Mouse (Mus musculus): ENCODE results near the gene Kxd1. TPM values are rescaled to one million over a fixed set of nuclear protein-coding genes. Genes with fewer than 3 reads are reported as not detected.

Gene Kxd1
- total and polyA plus RNA-seq, 2 experiments from 2014 or later, result 48.7 to 53.8 TPM

DNA sequence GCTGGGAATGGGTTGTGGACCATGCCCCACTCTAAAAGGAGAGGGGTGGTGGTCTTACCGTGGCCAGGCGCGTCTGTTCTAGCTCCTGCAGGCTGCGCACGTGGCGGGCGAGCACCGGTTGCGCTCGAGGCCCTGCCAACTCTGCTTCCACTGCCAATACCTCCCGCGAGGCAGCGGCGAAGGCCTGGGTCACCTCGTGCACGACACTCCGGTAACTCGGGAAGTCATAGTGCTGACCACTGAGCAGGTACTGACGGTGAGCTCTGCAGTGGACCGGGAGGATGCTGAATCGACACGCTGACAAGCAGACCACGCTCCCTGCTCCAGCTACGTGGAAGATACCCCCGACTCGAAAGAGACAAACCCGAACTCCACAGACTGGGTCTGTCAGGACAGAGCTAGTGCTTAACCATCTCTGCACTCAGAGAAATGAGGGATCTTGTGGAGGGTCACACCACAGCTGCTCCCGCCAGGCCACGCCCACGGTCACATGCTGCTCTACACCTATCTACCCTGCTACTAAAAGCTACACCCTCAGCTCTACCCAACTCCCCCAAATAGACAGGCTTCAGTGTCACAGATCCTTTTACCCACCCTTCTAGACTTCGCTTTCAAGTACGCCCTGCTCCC, 21.9 kb downstream of the Kxd1 start:
- Histone ChIP-seq H3K27me3 (ENCODE audit: insufficient read depth, low read length) (peaks cover 11% of the 10 kb centered on the region; the same call in 1 of the 2 replicates), H3K4me3 (ENCODE audit: low read length) (peak overlapping the region; percentile 66), H3K9me3 (ENCODE audit: low read length) (no peaks in the 10 kb centered on the region), H3K4me2 (ENCODE audit: low read depth, low read length) (peak overlapping the region; percentile 84), H3K4me1 (ENCODE audit: insufficient read depth, low read length) (peaks cover 19% of the 10 kb centered on the region; the same call in 1 of the 2 replicates), H3K36me3 (ENCODE audit: insufficient read depth, low read length) (peaks cover 15% of the 10 kb centered on the region; the same call in 1 of the 2 replicates), H3K9ac (replicated peaks; ENCODE audit: low read length) (peak overlapping the region; percentile 78), H3K27ac (peak overlapping the region; percentile 94)
- ATAC-seq (peak; percentile 25), DNase-seq (ENCODE audit: low spot score) (peak; percentile 50)
- TF ChIP-seq CTCF (IDR thresholded peaks at IDR 0.05; ENCODE audit: low read depth), result no peak; the same call in 1 of the 2 replicates
- 25% methylated on average over 32 of the region's 32 CpGs for WGBS

DNA sequence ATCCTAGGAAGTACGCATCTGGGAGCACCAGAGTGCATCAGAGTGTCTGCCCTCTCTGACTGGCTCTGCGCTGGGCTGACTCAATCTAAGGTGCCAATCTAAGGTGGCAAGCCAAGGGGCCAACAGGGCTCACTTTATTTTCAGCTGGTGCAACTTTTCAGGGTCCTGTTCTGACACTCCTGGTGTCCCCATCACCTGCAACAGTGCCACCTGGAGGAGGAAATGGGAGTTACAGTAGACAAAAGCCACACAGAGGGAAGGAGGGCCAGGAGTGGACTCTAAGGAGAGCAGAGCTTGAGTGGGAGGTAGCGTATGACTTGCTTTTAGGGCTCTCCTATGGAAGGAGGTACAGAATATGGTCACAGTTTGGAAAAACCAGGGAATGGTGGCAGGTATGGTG, 22.9 kb downstream of the Kxd1 start:
- H3K27me3 ChIP-seq (ENCODE audit: insufficient read depth, low read length), result peaks cover 11% of the 10 kb centered on the region
- ATAC-seq, result no peak
- H3K9me3 ChIP-seq (ENCODE audit: low read length), result no peaks in the 10 kb centered on the region
- peak; percentile 92 for TF ChIP-seq CTCF (IDR thresholded peaks at IDR 0.05; ENCODE audit: low read depth)
- H3K36me3 ChIP-seq (ENCODE audit: insufficient read depth, low read length), result peaks cover 15% of the 10 kb centered on the region; the same call in 1 of the 2 replicates
- H3K27ac ChIP-seq, result no peak overlapping the region
- peak; percentile 83 for DNase-seq (ENCODE audit: low spot score)
- no peak overlapping the region for H3K4me3 ChIP-seq (ENCODE audit: low read length)
- peaks cover 19% of the 10 kb centered on the region; the same call in 1 of the 2 replicates for H3K4me1 ChIP-seq (ENCODE audit: insufficient read depth, low read length)
- peak overlapping the region; percentile 84; the same call in 1 of the 2 replicates for H3K4me2 ChIP-seq (ENCODE audit: low read depth, low read length)
- WGBS, result 71% methylated on average over 3 of the region's 3 CpGs
- H3K9ac ChIP-seq (replicated peaks; ENCODE audit: low read length), result no peak overlapping the region

DNA sequence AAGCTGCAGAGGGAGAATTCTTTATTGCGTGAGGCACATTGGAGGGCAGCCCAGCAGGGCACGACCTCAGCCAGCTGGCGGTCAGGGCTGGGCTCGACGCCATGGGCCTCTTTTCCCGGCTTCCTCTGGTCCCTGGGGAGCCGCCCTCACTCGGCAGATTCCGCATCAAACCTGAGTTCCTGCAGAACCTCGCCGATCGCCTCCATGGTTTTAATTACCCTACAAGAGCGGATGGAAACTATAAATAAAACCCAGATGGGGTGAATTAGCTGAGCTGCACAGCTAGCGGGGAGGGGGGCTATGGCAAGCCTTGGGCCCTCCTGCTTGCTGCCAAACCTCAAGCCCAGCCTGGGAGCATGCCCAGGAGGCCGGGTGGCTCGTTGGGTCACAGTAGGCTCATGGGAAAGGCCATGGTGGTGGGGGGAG, 23.5 kb downstream of the Kxd1 start:
- Histone ChIP-seq H3K27ac (no peak overlapping the region), H3K27me3 (ENCODE audit: insufficient read depth, low read length) (peaks cover 11% of the 10 kb centered on the region), H3K9ac (replicated peaks; ENCODE audit: low read length) (no peak overlapping the region), H3K4me1 (ENCODE audit: insufficient read depth, low read length) (peaks cover 19% of the 10 kb centered on the region; the same call in 1 of the 2 replicates), H3K36me3 (ENCODE audit: insufficient read depth, low read length) (peaks cover 15% of the 10 kb centered on the region; the same call in 1 of the 2 replicates), H3K4me3 (ENCODE audit: low read length) (no peak overlapping the region), H3K4me2 (ENCODE audit: low read depth, low read length) (no peak overlapping the region), H3K9me3 (ENCODE audit: low read length) (no peaks in the 10 kb centered on the region)
- 24% methylated on average over 16 of the region's 16 CpGs for WGBS
- no peak for TF ChIP-seq CTCF (IDR thresholded peaks at IDR 0.05; ENCODE audit: low read depth)
- ATAC-seq (no peak), DNase-seq (ENCODE audit: low spot score) (peak; percentile 65)

DNA sequence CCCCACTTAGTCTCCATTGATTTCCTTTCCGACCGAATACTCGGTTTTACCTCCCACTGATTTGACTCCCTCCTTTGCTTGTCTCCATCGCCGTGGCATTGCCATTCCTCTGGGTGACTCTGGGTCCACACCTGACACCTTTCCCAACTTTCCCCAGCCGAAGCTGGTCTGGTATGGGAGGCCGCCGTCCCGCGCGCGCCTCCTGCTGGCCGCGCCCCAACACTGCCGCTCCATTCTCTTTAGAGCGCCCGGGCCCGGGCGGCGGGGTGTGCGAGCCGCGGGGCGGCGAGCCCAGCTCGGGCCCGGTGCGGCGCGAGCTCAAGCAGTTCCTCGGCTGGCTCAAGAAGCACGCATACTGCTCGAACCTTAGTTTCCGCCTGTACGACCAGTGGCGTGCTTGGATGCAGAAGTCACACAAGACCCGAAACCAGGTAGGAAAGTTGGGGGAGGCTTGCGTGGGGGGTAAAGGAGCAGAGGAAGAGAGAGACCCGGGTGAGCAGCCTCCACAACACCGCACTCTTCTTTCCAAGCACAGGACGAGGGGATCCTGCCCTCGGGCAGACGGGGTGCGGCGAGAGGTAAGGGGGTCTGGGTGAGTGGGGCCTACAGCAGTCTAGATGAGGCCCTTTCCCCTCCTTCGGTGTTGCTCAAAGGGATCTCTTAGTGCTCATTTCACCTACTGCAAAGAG, 24.6 kb downstream of the Kxd1 start:
- H3K4me3 ChIP-seq (ENCODE audit: low read length), result 0 out of 2 replicates have a peak overlapping the region, but pooled peaks have one; percentile 2

DNA sequence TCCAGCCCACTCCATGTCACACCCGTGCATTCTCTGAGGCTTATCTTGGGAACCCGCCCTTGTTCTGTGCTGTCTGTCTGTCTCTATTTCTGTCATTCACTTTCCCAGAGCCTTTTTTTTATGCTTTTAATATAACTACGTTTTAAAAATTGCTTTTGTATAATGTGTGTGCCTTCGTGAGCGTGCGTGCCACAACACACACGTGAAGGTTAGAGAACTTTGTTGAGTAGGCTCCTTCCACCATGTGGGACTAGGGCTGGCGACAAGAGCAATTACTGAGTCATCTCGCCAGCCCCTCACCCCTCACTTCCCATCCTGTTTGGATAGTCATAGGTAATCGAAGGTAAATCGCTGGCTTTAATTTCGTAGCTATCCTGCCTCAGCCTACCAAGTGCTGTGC, 25.2 kb downstream of the Kxd1 start:
- DNase-seq (ENCODE audit: low spot score), result no peak

More for the DNA sequence above, 24.6 kb downstream of the Kxd1 start:
- no peak overlapping the region for H3K9ac ChIP-seq (replicated peaks; ENCODE audit: low read length)
- H3K27me3 ChIP-seq (ENCODE audit: insufficient read depth, low read length), result peaks cover 16% of the 10 kb centered on the region
- H3K36me3 ChIP-seq (ENCODE audit: insufficient read depth, low read length), result peaks cover 10% of the 10 kb centered on the region; the same call in 1 of the 2 replicates
- H3K4me1 ChIP-seq (ENCODE audit: insufficient read depth, low read length), result peaks cover 15% of the 10 kb centered on the region; the same call in 1 of the 2 replicates
- H3K27ac ChIP-seq, result no peak overlapping the region
- H3K4me2 ChIP-seq (ENCODE audit: low read depth, low read length), result no peak overlapping the region
- ATAC-seq (no peak), DNase-seq (ENCODE audit: low spot score) (peak; percentile 70)
- no peaks in the 10 kb centered on the region for H3K9me3 ChIP-seq (ENCODE audit: low read length)
- 18% methylated on average over 46 of the region's 46 CpGs for WGBS
- TF ChIP-seq CTCF (IDR thresholded peaks at IDR 0.05; ENCODE audit: low read depth), result peak; percentile 76

DNA sequence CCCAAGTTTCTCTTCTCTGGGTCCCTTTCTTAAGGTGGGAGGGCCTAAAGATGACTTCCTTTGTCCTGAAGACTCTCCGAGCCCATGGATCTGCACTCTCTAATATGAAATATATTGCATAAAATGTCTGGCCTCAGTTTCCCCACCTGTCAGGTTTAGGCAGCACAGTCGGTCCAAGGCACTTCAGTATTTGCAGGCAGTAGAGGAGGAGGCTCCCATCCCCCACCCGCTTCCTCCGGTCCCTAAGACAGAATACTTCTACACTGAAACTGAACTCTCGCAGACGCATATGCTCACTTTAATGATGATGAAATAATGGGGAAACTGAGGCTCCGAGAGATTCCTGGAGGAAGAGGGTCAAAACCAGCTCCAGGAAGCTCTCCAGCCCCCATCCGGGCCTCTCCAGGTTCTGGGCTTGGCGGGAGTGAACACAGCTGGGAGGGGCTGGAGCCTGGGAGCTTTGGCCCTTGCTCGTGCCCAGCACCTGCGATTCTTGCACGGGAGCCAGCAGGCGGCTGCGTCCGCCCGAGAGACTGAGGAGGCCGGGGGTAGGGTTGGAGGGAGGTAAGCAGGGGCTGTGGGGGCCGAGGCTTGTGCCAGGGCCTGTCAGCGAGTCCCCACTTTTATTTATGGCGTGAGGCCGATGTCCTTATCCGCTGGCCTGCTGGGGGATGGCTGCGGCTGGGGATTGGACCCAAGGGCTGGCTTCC, 25.8 kb downstream of the Kxd1 start:
- Histone ChIP-seq H3K4me1 (ENCODE audit: insufficient read depth, low read length) (peaks cover 15% of the 10 kb centered on the region; the same call in 1 of the 2 replicates), H3K27me3 (ENCODE audit: insufficient read depth, low read length) (peaks cover 16% of the 10 kb centered on the region), H3K27ac (no peak overlapping the region), H3K4me3 (ENCODE audit: low read length) (no peak overlapping the region), H3K4me2 (ENCODE audit: low read depth, low read length) (0 out of 2 replicates have a peak overlapping the region, but pooled peaks have one; percentile 8), H3K36me3 (ENCODE audit: insufficient read depth, low read length) (no peaks in the 10 kb centered on the region), H3K9ac (replicated peaks; ENCODE audit: low read length) (0 out of 2 replicates have a peak overlapping the region, but pooled peaks have one; percentile 7), H3K9me3 (ENCODE audit: low read length) (no peaks in the 10 kb centered on the region)
- no peak for ATAC-seq
- 0 out of 2 replicates have a peak, but pooled peaks have one; percentile 1 for TF ChIP-seq CTCF (IDR thresholded peaks at IDR 0.05; ENCODE audit: low read depth)
- 12% methylated on average over 23 of the region's 23 CpGs for WGBS
- DNase-seq (ENCODE audit: low spot score), result peak; percentile 57

More for the DNA sequence above, 25.2 kb downstream of the Kxd1 start:
- 41% methylated on average over 12 of the region's 12 CpGs for WGBS
- H3K9ac ChIP-seq (replicated peaks; ENCODE audit: low read length), result no peak overlapping the region
- ATAC-seq, result no peak
- H3K9me3 ChIP-seq (ENCODE audit: low read length), result no peaks in the 10 kb centered on the region
- peaks cover 5% of the 10 kb centered on the region; the same call in 1 of the 2 replicates for H3K36me3 ChIP-seq (ENCODE audit: insufficient read depth, low read length)
- H3K27me3 ChIP-seq (ENCODE audit: insufficient read depth, low read length), result peaks cover 16% of the 10 kb centered on the region
- no peak overlapping the region for H3K4me3 ChIP-seq (ENCODE audit: low read length)
- H3K4me2 ChIP-seq (ENCODE audit: low read depth, low read length), result 0 out of 2 replicates have a peak overlapping the region, but pooled peaks have one; percentile 8
- peaks cover 15% of the 10 kb centered on the region; the same call in 1 of the 2 replicates for H3K4me1 ChIP-seq (ENCODE audit: insufficient read depth, low read length)
- no peak overlapping the region for H3K27ac ChIP-seq
- TF ChIP-seq CTCF (IDR thresholded peaks at IDR 0.05; ENCODE audit: low read depth), result no peak
